Mouse (Mus musculus) lung, postnatal 0 days (tissue): ENCODE results near the gene Prrt4.

Source experiments
- CTCF ChIP-seq: IDR thresholded peaks from 2 replicates; pipeline ENCODE4 v1.5.1; 2016; ENCODE audit warnings: antibody characterized with exemption, mild to moderate bottlenecking
- EP300 ChIP-seq: IDR thresholded peaks from 2 replicates; pipeline ENCODE4 v1.6.1; 2016; ENCODE audit warnings: antibody characterized with exemption, mild to moderate bottlenecking, control low read depth

DNA sequence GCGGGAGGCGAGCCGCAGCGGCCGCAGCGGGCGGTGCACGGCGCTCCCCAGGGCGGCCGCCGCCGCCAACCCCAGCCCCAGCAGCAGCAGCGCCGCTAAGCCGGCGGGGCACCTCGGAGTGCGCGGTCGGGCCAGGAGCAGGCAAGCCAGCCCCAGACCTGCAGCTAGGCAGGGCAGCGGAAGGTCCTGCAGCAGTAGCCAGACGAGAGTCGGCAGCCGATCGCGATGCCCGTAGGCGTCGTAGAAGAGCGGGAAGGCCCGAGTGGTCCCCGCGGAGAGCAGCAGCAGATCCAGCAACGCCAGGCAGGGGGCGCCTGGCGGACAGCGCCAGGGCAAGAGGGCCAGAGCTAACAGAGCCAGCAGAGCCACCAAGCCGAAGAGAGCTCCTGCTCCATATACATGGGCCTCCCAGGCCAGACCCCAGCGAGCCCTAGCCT is 8.4 kb downstream of the Prrt4 start:
- TF ChIP-seq CTCF (peak; percentile 94), EP300 (no peak)
